Mouse (Mus musculus) hindbrain, embryonic 15.5 days (tissue): ENCODE measurements at regions not wholly inside any gene's neighbourhood (a gene's known extent, or its start where the extent isn't known, plus 50 kb on each side); places are given as distances from the start of the nearest gene placed in this dataset.
A peak's percentile ranks its signal among the peaks of the same experiment; 100 is the strongest.

Experiments
- ATAC-seq: fragments of 200-750 bp; cut with Nextera tagmentation; 2 replicates; pipeline ENCODE4 v1.8.0; 2017; ENCODE audit warnings: low read depth, moderate number of reproducible peaks, moderate TSS enrichment; ENCODE audit not compliant: low FRiP score
- H3K27ac ChIP-seq: fragments of 300-500 bp; sonication (generic); replicated peaks from 2 replicates; pipeline ENCODE4 v1.5.1; 2015; ENCODE audit warnings: mild to moderate bottlenecking, inconsistent platforms
- H3K27me3 ChIP-seq: fragments of 300-500 bp; sonication (generic); 2 replicates; pipeline ENCODE4 v1.6.1; 2015; ENCODE audit warnings: control low read depth, inconsistent platforms
- H3K36me3 ChIP-seq: fragments of 300-500 bp; sonication (generic); 2 replicates; pipeline ENCODE4 v1.6.1; 2015; ENCODE audit warnings: control low read depth, inconsistent platforms
- H3K4me1 ChIP-seq: fragments of 300-500 bp; sonication (generic); replicated peaks from 2 replicates; pipeline ENCODE4 v1.6.1; 2015; ENCODE audit warnings: control low read depth, inconsistent platforms
- H3K4me2 ChIP-seq: fragments of 300-500 bp; sonication (generic); 2 replicates; pipeline ENCODE4 v1.6.1; 2015; ENCODE audit warnings: moderate library complexity, mild to moderate bottlenecking, inconsistent platforms
- H3K4me3 ChIP-seq: fragments of 300-500 bp; sonication (generic); 2 replicates; pipeline ENCODE4 v1.5.1; 2015; ENCODE audit warnings: mild to moderate bottlenecking, inconsistent platforms
- H3K9ac ChIP-seq: fragments of 300-500 bp; sonication (generic); 2 replicates; pipeline ENCODE4 v1.6.1; 2015; ENCODE audit warnings: inconsistent platforms
- H3K9me3 ChIP-seq: fragments of 300-500 bp; sonication (generic); 2 replicates; pipeline ENCODE4 v1.6.1; 2016; ENCODE audit warnings: control low read depth, inconsistent platforms
- WGBS: fragments of 180-500 bp; shearing (Covaris S2); methylation state at CpG from one replicate; pipeline ENCODE4 v1.1.7; 2015; 5-methylcytosine and 5-hydroxymethylcytosine counted together

DNA sequence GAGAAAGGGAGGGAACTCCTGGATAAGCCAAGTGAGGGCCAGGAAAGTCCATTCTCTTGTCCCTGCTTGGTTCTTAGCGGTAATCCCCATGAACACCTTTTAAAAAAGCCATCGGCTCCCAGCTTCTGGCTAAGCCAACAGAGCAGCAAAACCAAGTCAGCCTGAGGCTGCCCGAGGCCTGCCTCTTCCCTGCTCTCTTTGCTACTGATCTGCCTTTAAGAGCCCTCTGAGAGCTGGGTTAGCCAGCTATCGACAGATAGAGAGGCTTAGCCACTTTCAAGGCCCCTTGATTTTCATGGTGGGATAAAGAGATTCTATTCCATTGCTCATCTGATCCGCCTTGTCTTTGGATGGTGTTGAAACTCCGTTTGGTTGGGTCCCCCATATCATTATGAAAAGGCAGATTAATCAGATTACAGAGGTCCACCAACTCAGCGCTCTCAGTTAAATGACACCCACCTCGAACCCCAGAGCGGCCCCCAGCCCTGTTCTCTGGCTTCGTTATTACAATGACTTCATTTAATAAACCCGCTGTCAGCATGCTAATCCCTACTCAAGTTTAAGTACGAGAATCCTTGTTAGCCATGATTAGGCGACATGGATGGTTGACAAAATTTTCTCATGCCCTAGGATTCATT lies 66.1 kb downstream of the Slc4a3 start:
- peaks cover 7% of the 10 kb centered on the region; the same call in 1 of the 2 replicates for H3K4me1 ChIP-seq
- H3K27ac ChIP-seq = no peak overlapping the region
- no peak for ATAC-seq
- no peak overlapping the region for H3K9ac ChIP-seq
- WGBS = 70% methylated on average over 13 of the region's 13 CpGs
- no peaks in the 10 kb centered on the region for H3K9me3 ChIP-seq
- H3K4me3 ChIP-seq = no peak overlapping the region
- no peaks in the 10 kb centered on the region for H3K36me3 ChIP-seq
- no peak overlapping the region for H3K4me2 ChIP-seq
- no peaks in the 10 kb centered on the region for H3K27me3 ChIP-seq

DNA sequence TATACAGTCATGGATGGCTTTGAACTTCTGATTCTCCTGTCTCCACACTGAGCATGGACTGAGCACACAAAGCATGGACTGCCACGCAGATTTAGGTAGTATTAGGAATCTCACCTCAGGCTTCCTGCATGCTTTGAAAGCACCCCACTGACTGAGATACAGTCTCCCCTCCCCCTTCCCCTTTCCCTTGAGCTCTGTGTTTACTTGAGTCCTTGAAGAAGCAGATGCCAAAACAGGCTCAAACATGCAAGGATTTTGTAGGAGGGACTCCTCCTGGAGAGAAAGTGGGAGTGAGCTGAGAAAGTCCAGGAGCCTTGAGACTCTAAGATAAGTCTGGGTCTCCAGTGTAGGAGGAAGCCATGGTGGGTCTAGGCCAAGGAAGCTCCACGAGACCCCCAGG lies 67.1 kb downstream of the Slc4a3 start:
- 59% methylated on average over 2 of the region's 2 CpGs for WGBS
- no peaks in the 10 kb centered on the region for H3K9me3 ChIP-seq
- H3K27ac ChIP-seq = no peak overlapping the region
- no peak overlapping the region for H3K4me2 ChIP-seq
- no peak for ATAC-seq
- H3K36me3 ChIP-seq = no peaks in the 10 kb centered on the region
- H3K27me3 ChIP-seq = no peaks in the 10 kb centered on the region
- H3K4me3 ChIP-seq = no peak overlapping the region
- no peak overlapping the region for H3K9ac ChIP-seq
- H3K4me1 ChIP-seq = peaks cover 7% of the 10 kb centered on the region; the same call in 1 of the 2 replicates

DNA sequence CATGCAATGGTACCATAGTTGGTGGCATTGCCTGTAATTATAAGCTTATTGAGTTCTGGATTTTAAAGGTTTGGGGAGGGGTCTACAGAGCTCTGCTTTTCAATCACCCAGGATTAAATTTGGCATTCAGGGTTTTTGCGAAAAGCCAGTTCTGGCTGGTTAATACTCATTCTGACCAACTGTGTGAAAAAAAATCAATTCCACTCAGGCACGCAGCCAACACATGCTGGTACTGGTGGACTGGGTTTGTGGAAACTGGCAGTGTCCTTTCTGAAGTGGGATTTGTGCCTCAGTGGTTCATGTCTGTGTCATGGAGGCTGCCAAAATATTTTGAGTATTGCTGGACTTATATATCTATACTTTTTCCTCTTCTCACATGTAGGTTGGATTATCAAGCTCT lies 70.9 kb downstream of the Slc4a3 start:
- Histone ChIP-seq H3K27me3 (no peaks in the 10 kb centered on the region), H3K9me3 (no peaks in the 10 kb centered on the region), H3K4me3 (no peak overlapping the region), H3K9ac (no peak overlapping the region), H3K36me3 (no peaks in the 10 kb centered on the region), H3K4me1 (no peaks in the 10 kb centered on the region), H3K27ac (no peak overlapping the region), H3K4me2 (no peak overlapping the region)
- ATAC-seq = no peak
- 72% methylated on average over 2 of the region's 2 CpGs for WGBS

DNA sequence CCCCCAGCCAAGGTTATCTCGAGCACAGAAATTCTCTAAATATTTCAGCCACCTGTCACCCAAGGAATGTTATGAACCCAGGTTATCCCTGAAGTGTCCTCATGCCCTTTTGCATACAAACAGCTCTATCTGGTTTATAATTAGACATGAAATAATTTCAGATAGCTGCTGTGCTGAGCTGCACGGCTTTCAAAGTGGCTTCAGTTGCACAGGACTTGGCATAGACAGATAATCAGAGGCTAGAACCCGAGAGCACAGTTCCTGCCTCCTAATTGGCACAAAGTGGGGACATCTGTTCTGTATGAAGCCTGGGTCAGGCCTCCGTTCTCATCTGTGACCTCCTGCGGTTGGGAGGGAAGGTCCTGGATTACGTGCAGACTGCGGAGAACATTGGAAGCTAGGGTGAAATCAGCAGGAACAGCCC lies 72.3 kb downstream of the Slc4a3 start:
- Histone ChIP-seq H3K9me3 (no peaks in the 10 kb centered on the region), H3K36me3 (no peaks in the 10 kb centered on the region), H3K4me3 (no peak overlapping the region), H3K4me1 (no peaks in the 10 kb centered on the region), H3K27me3 (no peaks in the 10 kb centered on the region), H3K9ac (no peak overlapping the region), H3K4me2 (no peak overlapping the region), H3K27ac (no peak overlapping the region)
- ATAC-seq = no peak
- WGBS = 65% methylated on average over 7 of the region's 7 CpGs

DNA sequence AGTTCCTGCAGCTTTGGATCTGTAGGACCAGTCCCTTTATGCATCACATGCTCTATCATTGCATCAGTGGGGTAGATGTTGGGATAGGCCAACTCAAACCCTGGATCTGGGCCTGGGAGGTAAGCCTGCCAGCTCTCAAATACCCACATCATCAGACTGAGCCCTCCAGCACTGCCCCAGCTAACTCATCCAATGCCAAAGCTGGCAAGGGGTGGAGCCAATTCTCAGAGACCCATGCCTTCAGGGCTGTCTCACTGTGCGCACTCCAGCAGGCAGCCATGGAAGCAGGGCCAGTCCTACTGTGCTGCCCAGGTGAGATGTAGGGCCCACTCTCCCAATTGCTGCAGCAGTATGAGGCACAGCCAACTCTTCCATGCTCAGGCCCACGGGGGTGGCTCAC lies 84.2 kb downstream of the Slc4a3 start:
- H3K4me2 ChIP-seq = no peak overlapping the region
- no peaks in the 10 kb centered on the region for H3K9me3 ChIP-seq
- no peak for ATAC-seq
- WGBS = 92% methylated on average over 2 of the region's 2 CpGs
- no peaks in the 10 kb centered on the region for H3K36me3 ChIP-seq
- H3K9ac ChIP-seq = no peak overlapping the region
- no peak overlapping the region for H3K4me3 ChIP-seq
- no peak overlapping the region for H3K27ac ChIP-seq
- no peaks in the 10 kb centered on the region for H3K27me3 ChIP-seq
- no peaks in the 10 kb centered on the region for H3K4me1 ChIP-seq

DNA sequence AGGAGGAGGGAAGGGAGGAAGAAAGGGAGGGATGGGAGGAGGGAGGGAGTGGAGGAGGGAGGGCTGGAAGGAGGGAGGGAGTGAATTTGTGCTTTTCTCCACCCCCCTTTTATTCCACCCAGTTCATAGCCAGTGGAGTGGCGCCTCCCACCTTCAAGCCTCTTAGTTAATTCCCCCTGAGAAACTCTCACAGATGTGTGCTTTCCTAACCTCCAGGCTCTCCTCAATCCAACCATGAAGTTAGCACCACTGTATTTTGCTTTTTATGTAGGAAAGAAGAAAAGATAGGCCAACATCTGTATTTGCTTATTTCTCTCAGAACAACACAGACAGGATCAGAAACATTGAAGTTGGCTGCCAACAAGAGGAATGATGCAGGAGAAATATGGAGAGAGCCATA lies 85.7 kb downstream of the Slc4a3 start:
- no peak overlapping the region for H3K9ac ChIP-seq
- H3K9me3 ChIP-seq = no peaks in the 10 kb centered on the region
- ATAC-seq = no peak
- 60% methylated on average over 1 of the region's 1 CpGs for WGBS
- H3K27me3 ChIP-seq = no peaks in the 10 kb centered on the region
- no peak overlapping the region for H3K4me2 ChIP-seq
- H3K4me1 ChIP-seq = no peaks in the 10 kb centered on the region
- H3K4me3 ChIP-seq = no peak overlapping the region
- no peak overlapping the region for H3K27ac ChIP-seq
- no peaks in the 10 kb centered on the region for H3K36me3 ChIP-seq

DNA sequence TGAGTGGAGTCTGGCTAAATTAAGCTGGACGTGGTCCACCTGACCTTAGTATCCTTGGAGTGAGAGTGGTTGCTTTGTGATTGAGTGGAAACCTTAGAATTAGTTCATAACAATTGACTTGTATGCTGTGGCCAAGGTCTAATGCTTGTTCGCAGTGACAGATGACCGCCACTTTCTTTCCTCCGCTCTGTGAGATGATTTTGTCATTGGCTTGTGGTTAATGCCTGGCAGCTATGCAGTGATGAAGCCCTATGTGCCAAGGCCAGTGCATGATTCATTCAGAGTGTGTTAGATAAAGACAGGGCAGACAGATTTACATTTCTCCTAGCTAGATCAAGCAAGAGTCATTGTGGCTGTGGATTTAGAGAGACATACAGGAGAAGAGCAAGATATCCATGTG lies 89.5 kb downstream of the Slc4a3 start:
- WGBS = 86% methylated on average over 4 of the region's 4 CpGs
- Histone ChIP-seq H3K27ac (no peak overlapping the region), H3K9ac (no peak overlapping the region), H3K4me3 (no peak overlapping the region), H3K9me3 (no peaks in the 10 kb centered on the region), H3K4me1 (no peaks in the 10 kb centered on the region), H3K36me3 (no peaks in the 10 kb centered on the region), H3K4me2 (no peak overlapping the region), H3K27me3 (no peaks in the 10 kb centered on the region)
- ATAC-seq = no peak

DNA sequence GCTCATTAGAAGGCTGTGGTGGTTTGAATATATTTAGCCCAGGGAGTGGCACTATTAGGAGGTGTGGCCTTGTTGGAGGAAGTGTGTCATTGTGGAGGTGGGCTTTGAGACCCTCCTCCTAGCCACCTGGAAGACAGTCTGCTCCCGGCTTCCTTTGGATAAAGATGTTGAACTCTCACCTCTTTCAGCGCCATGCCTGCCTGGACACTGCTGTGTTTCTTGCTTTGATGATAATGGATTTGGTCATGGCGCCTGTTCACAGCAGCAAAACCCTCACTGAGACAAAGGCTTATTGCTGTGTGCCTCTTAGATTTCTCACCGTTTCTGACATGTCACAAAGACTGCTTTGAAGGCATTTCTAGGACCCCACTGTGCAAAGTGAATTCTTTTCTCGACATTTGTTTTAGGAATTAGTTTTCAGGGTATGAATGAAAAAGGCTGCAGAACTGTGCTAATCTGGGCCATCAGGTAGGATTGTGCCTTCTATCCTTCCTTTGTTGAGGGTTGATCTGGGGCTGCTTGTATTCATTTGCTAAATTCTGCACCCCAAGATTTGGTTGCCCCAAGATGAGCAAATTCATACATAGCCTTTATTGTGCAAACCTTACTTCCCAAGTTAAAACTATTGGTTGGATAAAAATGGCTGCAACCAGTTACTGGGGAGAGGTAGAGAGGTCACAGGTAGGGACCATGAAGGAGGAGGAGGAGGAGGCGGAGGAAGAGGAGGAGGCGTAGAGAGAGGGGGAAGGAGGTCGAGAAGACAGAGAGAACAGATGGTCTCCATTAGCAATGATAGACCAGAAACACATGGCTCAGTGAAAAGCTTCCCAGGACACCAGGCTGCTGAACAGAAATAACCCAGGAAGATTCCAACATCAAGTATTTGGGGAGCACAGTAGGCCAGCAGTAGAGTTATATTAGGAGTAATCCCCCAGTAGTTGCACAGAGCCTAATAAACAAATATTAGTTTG lies 93.2 kb downstream of the Slc4a3 start:
- Histone ChIP-seq H3K27ac (no peak overlapping the region), H3K9ac (no peak overlapping the region), H3K36me3 (no peaks in the 10 kb centered on the region), H3K4me1 (no peaks in the 10 kb centered on the region), H3K4me2 (no peak overlapping the region), H3K9me3 (no peaks in the 10 kb centered on the region), H3K27me3 (no peaks in the 10 kb centered on the region), H3K4me3 (no peak overlapping the region)
- WGBS = 34% methylated on average over 8 of the region's 8 CpGs
- ATAC-seq = no peak

DNA sequence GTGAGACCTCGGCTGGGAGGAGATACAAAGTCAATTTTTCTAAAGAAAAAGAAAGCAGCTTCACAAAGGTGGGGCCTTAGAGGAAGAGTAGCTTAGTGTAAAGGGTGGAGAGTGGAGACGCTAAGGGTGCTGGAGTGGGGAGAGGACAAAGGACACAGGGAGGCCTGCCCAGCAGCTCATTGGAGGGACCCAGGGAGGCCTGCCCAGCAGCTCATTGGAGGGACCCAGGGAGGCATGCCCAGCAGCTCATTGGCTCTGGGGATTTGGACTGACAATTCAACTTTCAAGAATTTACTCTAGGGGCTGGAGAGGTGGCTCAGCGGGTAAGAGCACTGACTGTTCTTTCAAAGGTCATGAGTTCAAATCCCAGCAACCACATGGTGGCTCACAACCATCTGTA lies 96.4 kb downstream of the Slc4a3 start:
- Histone ChIP-seq H3K36me3 (no peaks in the 10 kb centered on the region), H3K27ac (no peak overlapping the region), H3K9me3 (no peaks in the 10 kb centered on the region), H3K4me3 (no peak overlapping the region), H3K4me1 (no peaks in the 10 kb centered on the region), H3K4me2 (no peak overlapping the region), H3K27me3 (no peaks in the 10 kb centered on the region), H3K9ac (no peak overlapping the region)
- WGBS = 56% methylated on average over 3 of the region's 3 CpGs
- ATAC-seq = no peak

DNA sequence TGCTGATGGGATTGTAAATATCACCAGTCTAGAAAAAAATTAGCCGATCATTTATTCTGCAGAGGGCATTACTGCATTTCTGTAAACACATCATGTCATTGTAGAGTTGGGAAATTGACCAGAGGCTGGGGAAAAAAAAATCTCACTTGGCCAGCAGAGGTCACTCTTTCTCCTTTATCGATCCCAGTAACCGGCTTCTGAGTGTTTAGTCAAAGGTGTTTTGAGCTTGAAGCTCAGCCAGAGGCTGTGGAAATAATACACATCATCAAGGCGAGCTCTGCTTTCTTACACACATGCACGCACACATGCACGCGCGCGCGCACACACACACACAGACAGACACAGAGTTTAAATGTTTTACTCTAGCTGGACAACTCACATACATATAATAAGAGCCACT lies 106.5 kb downstream of the Slc4a3 start:
- H3K27ac ChIP-seq = no peak overlapping the region
- H3K9ac ChIP-seq = no peak overlapping the region
- H3K36me3 ChIP-seq = no peaks in the 10 kb centered on the region
- no peak overlapping the region for H3K4me3 ChIP-seq
- H3K4me2 ChIP-seq = no peak overlapping the region
- peaks cover 13% of the 10 kb centered on the region for H3K4me1 ChIP-seq
- H3K9me3 ChIP-seq = no peaks in the 10 kb centered on the region
- ATAC-seq = no peak
- H3K27me3 ChIP-seq = 0 out of 2 replicates have a peak, but pooled peaks cover 2% of the 10 kb centered on the region
- WGBS = 20% methylated on average over 10 of the region's 10 CpGs

DNA sequence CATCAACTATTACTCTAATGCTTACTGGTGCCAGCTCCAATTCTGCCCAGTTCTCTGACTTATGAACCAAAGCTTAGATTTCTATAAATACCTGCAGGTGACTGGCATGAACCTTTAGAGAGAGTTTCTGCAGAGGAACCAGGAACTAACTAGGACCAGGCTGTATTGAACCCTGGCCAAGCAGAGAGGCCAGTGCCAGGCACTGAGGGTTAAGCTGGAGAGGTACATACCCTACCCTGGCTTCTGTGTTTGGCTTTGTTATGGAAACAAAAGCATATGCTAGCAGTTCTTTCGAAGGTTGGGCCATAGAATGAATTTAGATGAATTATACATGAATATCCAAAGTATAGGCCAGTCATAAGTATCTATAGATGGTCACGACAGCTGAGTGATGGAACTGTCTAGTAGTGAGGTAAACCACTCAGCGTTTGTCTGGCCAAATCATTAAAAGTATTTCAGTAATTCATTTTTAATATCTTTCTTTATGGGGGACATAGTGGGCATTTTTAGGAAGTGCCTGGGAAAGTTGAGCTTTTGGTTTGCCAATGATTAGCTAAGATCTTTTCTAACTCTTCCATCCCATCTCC lies 107.0 kb downstream of the Slc4a3 start:
- WGBS = 53% methylated on average over 3 of the region's 3 CpGs
- ATAC-seq = peak; percentile 48; the same call in 1 of the 2 replicates
- Histone ChIP-seq H3K4me2 (peak overlapping the region; percentile 54; the same call in 1 of the 2 replicates), H3K27ac (0 out of 2 replicates have a peak overlapping the region, but pooled peaks have one; percentile 20), H3K36me3 (no peaks in the 10 kb centered on the region), H3K4me3 (no peak overlapping the region), H3K27me3 (0 out of 2 replicates have a peak, but pooled peaks cover 2% of the 10 kb centered on the region), H3K4me1 (peaks cover 13% of the 10 kb centered on the region), H3K9me3 (no peaks in the 10 kb centered on the region), H3K9ac (no peak overlapping the region)

DNA sequence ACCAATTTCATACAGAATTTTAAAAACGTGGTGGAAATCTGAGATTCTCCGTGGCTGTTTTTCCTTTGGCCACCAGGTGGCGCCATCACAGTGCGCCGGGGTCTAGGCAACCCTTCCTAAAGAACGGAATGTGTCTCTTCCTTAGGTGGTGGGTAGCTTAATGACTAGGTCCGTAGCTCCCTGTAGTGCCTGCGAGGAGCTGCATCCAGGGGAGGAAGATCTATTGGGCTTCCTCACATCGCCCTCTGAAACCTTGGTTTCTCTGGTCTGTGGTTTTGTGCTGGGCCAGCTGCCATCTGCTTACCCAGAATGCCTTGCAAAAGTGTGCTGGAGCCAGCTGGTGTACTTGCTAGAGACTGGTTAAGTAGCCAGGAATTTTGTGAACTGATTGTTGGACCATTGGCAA lies 107.6 kb downstream of the Slc4a3 start:
- peak overlapping the region; percentile 54 for H3K4me2 ChIP-seq
- no peak overlapping the region for H3K27ac ChIP-seq
- H3K4me3 ChIP-seq = peak overlapping the region; percentile 21; the same call in 1 of the 2 replicates
- ATAC-seq = peak; percentile 74
- H3K4me1 ChIP-seq = peaks cover 13% of the 10 kb centered on the region
- H3K9me3 ChIP-seq = no peaks in the 10 kb centered on the region
- H3K9ac ChIP-seq = no peak overlapping the region
- H3K27me3 ChIP-seq = no peaks in the 10 kb centered on the region
- under 1% methylated on average over 9 of the region's 9 CpGs for WGBS
- H3K36me3 ChIP-seq = no peaks in the 10 kb centered on the region
